Mouse (Mus musculus) erythroid progenitor cell, adult 5-6 weeks (primary cell): Measurements from ENCODE around the gene Atp9a. TPM values are rescaled to one million over a fixed set of nuclear protein-coding genes. Genes with fewer than 3 reads are reported as not detected.

Experiments
- ATAC-seq: replicated peaks from 2 replicates; pipeline ENCODE4 v1.8.0; 2016; ENCODE audit warnings: moderate number of reproducible peaks, mild to moderate bottlenecking, moderate TSS enrichment, inconsistent platforms; ENCODE audit not compliant: poor library complexity, low FRiP score, severe bottlenecking
- total RNA-seq, 2 experiments: library from RNA; stranded (forward) in 1 of 2; stranded (reverse) in 1 of 2; fragments of 150-400 nt in 1 of 2; fragments of 186-747, 209-891 nt in 1 of 2; gene quantifications; 2 replicates each; pipeline versions ENCODE4 v1.2.3 to v1.2.4; 2015 to 2017; ENCODE audit warnings: low replicate concordance in 2 of 2

Atp9a gene
- total RNA-seq, 2 experiments from 2014 or later, result not detected

GRCm38 (mm10) chr2:168654983-168655669 lies 87.1 kb downstream of the Atp9a start:
- ATAC-seq, result no peak

DNA sequence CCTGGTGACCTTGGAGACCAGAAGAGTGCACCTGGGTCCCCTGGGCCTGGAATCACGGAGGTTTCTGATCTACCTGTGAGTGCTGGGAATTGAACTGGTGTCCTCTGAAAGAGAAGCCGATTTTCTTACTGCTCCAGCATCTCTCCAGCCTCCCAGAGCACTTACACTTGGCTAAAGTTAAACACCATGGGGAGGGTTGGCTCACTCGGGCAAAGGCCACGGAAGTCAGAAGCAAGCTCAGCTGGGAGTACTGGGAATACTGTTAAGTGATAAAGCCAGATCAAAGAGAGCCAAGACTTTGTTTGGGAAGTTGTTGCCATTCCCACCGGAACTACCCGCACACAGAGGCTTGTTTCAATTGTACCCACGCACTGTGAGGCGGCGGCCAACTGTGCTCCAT lies 87.7 kb downstream of the Atp9a start:
- ATAC-seq, result no peak

- ATAC-seq, result no peak
Observed at GRCm38 (mm10) chr2:168651757-168652156, 90.5 kb downstream of the Atp9a start.

- ATAC-seq, result no peak
Observed at GRCm38 (mm10) chr2:168648171-168648570, 94.0 kb downstream of the Atp9a start.

DNA sequence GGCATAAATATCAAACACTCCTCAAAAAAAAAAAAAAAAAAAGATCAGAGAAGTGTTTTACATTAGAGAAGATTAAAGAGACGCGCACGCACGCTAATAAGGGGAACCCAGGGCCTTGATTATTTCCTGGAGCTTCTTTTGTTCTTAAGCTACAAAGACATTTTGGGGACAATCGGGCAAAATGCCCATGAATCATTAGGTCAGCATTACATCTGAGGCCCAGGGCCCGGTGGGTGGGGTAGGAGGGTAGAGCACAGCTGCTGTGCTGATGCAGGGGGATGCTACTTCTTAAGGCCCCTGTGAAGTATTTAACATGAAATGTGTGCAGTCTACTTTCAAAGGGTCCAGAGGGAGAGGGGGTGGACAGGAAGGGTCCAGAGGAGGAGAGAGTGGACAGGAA lies 97.4 kb downstream of the Atp9a start:
- ATAC-seq, result no peak

- no peak for ATAC-seq
Observed at GRCm38 (mm10) chr2:168643524-168644177, 98.6 kb downstream of the Atp9a start.

DNA sequence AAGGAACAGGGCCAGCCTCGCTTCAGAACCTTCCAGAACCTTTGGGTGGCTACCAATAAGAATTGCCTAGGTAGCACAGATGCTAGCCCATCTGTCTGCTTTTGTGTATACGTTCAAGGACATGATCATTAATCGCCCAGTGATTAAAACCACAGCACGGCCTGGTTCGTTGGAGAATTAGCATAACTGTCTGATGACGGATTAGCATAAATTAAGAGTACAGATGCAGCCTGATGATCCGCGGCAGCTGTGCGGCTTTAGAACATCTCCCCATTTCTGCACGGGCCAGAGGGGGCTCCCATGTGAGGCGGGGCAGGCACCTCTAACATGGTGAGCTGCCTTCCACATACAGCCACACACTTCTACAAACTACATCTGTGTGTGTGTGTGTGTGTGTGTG lies 100.0 kb downstream of the Atp9a start:
- ATAC-seq, result no peak

GRCm38 (mm10) chr2:168640460-168640859 lies 101.7 kb downstream of the Atp9a start:
- ATAC-seq, result no peak

DNA sequence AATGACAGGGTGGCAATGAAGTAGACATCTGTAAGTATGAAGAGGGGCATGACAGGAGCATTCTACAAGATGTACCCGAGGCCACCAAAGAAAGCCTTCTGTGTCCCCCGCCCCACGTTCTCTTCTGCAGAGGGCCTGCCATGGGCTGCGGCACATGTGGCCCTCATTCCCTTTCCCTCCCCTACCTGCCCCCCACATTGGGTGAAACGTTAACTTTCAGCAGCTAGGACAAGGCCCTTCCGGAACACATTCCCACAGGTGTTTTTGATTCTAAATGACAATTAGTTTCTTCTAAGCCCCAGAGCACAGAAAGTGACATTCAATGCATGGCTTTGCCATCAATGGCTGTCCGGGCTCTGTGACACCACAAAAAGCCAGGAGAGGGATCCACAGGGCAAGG lies 107.3 kb downstream of the Atp9a start:
- no peak for ATAC-seq

- ATAC-seq, result no peak
Observed at GRCm38 (mm10) chr2:168633301-168633816, 108.8 kb downstream of the Atp9a start.

- ATAC-seq, result no peak
Observed at GRCm38 (mm10) chr2:168632543-168632942, 109.7 kb downstream of the Atp9a start.

DNA sequence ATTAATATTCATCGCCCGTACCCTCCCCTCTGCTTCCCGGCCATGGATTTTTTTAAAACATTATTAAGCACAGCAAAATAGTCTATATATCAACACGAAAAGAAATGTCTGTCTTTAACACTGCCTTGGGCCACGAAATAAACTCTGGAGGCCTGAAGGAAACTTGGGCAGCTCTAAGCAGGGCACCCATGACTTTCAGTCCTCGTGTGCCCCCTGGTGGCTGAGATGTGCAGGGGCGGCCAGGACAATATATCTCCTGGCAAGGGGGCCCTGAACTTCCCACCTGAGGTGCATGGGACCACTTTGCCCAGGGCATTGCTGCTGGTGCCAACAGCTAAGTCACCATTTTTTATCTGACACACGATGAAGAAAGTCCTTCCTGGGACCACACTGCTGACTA lies 113.4 kb downstream of the Atp9a start:
- ATAC-seq, result no peak

DNA sequence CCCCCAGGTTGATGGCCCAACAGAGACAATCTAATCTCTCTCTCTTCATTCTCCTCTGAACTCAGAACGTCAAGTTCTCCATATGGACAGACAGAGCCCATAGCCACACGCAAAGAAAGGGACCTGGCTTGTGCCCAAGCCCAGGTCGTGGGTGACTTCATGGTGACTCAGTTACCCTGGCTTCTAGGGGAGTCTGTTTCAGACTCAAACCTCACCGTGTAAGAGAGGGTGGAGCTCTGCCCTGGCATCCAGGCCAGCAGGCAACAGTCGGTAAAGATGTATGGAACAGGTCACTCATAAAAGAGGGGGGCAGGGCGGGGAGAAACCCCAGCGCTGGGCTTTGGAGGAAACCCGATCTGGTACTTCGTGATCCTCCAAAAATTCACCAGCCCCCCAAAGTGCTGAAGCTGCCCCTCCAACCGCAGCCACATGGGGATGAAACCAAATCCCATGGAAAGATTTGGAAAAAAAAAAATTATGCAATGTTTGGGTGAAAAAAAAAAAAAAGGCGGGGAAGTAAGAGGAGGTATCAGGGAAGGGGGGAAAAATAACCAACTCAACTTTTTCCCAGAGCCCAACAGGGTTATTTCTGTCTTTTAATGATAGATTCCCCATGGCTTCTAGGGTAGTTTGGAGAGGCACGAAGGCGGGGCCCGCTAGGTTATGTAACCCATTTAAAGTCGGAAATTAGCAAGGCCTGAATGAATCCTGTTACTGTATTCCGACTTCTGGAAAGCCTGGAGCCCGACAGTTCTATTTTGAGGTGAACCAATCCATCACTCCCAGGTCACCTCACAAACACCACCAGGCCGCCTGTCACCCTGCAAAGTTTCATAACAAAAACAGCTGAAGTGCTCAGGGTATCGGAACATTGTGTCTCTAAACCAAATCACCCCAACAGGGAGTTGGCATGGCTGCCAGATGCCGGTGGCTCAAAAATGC lies 114.1 kb downstream of the Atp9a start:
- no peak for ATAC-seq

- no peak for ATAC-seq
Observed at GRCm38 (mm10) chr2:168626385-168626784, 115.8 kb downstream of the Atp9a start.

GRCm38 (mm10) chr2:168625091-168625490 lies 117.1 kb downstream of the Atp9a start:
- ATAC-seq, result no peak

- ATAC-seq, result no peak
Observed at GRCm38 (mm10) chr2:168621111-168621802, 121.0 kb downstream of the Atp9a start.

DNA sequence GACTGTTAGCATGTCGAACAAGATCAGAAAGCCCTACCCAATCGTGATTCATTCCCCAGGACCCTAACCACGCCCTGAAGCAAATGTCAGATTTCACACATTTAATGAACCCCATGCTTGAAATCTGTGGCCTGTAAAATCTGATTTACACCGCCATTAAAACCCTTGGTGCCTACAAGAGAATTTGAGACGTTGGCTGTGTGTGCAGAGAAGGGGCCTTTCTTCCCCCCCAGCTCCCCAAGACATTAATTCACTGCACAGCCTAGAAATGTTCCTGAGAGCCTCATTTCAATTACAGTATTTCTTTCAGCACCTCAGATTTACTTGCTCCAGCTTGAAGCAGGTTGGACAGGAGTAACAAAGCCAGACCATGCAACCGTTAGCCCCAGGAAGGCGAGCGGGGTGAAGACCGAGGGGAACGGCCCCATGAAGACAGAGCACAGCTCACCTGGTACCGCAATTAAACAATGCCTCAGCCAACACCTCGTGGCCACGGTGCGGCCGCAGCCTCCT lies 123.9 kb downstream of the Atp9a start:
- ATAC-seq, result no peak

- no peak for ATAC-seq
Observed at GRCm38 (mm10) chr2:168615160-168615559, 127.0 kb downstream of the Atp9a start.

GRCm38 (mm10) chr2:168614170-168614872 lies 127.9 kb downstream of the Atp9a start:
- ATAC-seq, result no peak
